Mouse (Mus musculus): ENCODE results near the gene Slfn9. TPM values are rescaled to one million over a fixed set of nuclear protein-coding genes. Genes with fewer than 3 reads are reported as not detected.
"Not testable (repeated sequence)": the region's sequence is repeated elsewhere in the genome, so short reads cannot be mapped to it uniquely, and the experiment has no call there.

Slfn9 gene
- polyA plus RNA-seq, 1 experiment from 2014 or later, result 4.5 TPM

DNA sequence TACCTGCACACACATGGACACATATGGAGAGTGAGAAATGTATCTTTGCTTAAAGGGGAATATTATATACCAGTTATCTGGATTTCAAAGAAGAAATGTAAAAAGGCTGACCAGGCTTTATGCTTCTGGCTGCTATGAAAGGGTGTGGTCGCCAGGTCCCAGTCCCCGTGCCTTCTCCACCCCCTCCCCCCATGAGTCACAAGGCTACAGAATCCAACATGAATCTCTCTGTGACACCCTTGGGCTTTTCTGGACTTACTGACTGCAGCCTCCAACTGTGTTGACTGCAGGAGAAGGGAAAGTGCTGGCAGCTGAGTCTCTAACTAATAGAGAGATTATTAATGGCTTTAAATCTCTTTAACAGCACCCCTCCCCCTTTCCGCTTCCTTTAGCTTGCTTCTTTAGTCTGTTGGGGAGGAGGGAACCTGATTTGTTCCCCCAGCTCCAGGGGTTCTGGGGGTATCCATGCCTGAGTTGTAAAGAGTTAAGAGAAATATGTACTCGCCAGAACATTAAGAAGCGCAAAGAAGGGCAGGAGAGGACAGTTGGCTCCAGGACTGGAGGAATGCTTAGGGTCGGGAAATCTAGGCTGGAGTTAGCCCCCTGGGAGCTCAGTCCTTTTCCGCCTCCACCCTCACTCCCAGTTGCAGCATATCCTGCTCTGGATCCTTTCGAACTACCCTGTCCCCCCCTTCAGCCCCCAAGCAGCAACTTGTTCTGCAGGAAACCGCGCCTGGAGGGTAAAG, 40.7 kb downstream of the Slfn9 start, which contains the start of gene Slfn5:
Slfn5 (plus strand) TSS at position 614 of the 746 bp plus-strand sequence.
- Histone ChIP-seq H3K4me1 (ENCODE audit: control insufficient read depth, low read depth, low read length) (no peaks in the 10 kb centered on the region; the same call in 1 of the 2 replicates), H3K4me2 (ENCODE audit: low read depth, low read length) (peak within 1 kb of the TSS; percentile 12), H3K27ac (ENCODE audit: low read length) (peak within 1 kb of the TSS; percentile 42; the same call in 1 of the 2 replicates), H3K9me3 (replicated peaks; ENCODE audit: control insufficient read depth, low read length) (no peaks in the 10 kb centered on the region), H3K4me3 (ENCODE audit: low read depth, low read length) (peak within 1 kb of the TSS; percentile 32), H3K27me3 (ENCODE audit: control insufficient read depth, insufficient read depth, low read depth, low read length) (peaks cover 30% of the 10 kb centered on the region), H3K36me3 (ENCODE audit: control insufficient read depth, insufficient read depth) (no peaks in the 10 kb centered on the region), H3K9ac (ENCODE audit: low read depth, low read length) (no peak within 1 kb of the TSS)
- WGBS (ENCODE audit: insufficient replicate concordance), result 16% methylated on average over 10 of the region's 10 CpGs
- ATAC-seq (ENCODE audit: low read depth), result no peak

DNA sequence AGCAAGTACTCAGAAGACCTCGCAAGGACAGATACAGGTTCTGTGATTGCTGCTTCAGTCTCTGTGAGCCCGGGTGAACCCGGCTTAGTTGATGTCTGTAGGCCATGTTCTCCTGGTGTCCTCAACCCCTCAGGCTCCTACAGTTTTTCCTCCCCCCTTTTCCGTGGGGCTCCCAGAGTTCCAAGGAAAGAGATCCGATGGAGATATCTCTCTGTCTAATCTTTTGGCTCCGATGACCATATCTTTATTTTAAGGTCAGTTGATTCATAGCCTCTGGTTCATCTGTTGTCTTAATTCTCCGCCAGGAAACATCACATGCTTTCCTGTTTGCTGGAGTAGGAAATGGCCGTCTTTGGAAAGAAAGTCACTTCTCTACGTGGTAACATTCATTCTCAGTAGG, 42.6 kb downstream of the Slfn9 start:
- Histone ChIP-seq H3K27ac (ENCODE audit: low read length) (no peak overlapping the region), H3K4me2 (ENCODE audit: low read depth, low read length) (no peak overlapping the region), H3K9ac (ENCODE audit: low read depth, low read length) (no peak overlapping the region), H3K4me3 (ENCODE audit: low read depth, low read length) (no peak overlapping the region), H3K9me3 (replicated peaks; ENCODE audit: control insufficient read depth, low read length) (no peaks in the 10 kb centered on the region), H3K27me3 (ENCODE audit: control insufficient read depth, insufficient read depth, low read depth, low read length) (peaks cover 30% of the 10 kb centered on the region), H3K36me3 (ENCODE audit: control insufficient read depth, insufficient read depth) (no peaks in the 10 kb centered on the region), H3K4me1 (ENCODE audit: control insufficient read depth, low read depth, low read length) (no peaks in the 10 kb centered on the region; the same call in 1 of the 2 replicates)
- no peak for ATAC-seq (ENCODE audit: low read depth)
- WGBS (ENCODE audit: insufficient replicate concordance), result 52% methylated on average over 9 of the region's 9 CpGs

DNA sequence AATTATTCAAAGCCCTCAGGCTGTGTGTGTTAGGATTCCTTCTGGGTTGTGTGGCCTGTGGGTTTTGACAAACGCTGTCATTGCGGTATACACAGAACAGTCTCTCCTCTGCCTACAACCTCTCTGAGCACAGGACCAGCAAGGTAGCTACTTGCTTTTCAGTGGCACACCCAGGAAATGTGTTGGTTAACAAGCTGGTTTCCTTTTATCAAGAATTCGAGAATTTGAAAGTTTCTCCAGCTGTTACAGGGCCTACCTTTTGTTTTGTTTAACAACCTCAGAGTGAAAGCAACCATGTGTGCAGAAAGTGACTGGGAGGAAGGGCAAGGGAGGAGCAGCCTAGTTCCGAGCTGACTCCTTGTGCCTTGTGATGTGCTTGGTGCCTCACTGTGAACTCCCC, 44.2 kb downstream of the Slfn9 start:
- Histone ChIP-seq H3K27me3 (ENCODE audit: control insufficient read depth, insufficient read depth, low read depth, low read length) (peaks cover 25% of the 10 kb centered on the region), H3K4me2 (ENCODE audit: low read depth, low read length) (no peak overlapping the region), H3K27ac (ENCODE audit: low read length) (no peak overlapping the region), H3K4me1 (ENCODE audit: control insufficient read depth, low read depth, low read length) (no peaks in the 10 kb centered on the region; the same call in 1 of the 2 replicates), H3K4me3 (ENCODE audit: low read depth, low read length) (no peak overlapping the region), H3K36me3 (ENCODE audit: control insufficient read depth, insufficient read depth) (no peaks in the 10 kb centered on the region), H3K9me3 (replicated peaks; ENCODE audit: control insufficient read depth, low read length) (no peaks in the 10 kb centered on the region), H3K9ac (ENCODE audit: low read depth, low read length) (no peak overlapping the region)
- WGBS (ENCODE audit: insufficient replicate concordance), result 55% methylated on average over 4 of the region's 4 CpGs
- no peak for ATAC-seq (ENCODE audit: low read depth)

DNA sequence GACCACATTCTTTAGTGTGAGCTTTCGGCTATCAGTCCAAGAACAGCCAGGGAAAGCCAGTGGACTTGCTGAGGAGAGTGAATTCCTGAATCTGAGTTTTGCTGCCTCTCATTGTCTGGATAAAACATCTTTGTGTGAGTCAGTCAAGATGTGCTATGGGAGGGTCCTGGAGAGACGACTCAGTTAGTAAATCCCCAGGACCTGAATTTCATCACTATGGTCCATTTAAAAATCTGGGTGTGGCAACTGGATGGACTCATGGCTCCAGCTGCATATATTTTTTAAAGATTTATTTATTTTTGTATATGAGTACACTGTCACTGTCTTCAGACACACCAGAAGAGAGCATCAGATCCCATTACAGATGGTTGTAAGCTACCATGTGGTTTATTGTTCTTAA, 46.0 kb downstream of the Slfn9 start:
- WGBS (ENCODE audit: insufficient replicate concordance), result 36% methylated on average over 2 of the region's 2 CpGs
- no peak for ATAC-seq (ENCODE audit: low read depth)
- H3K9me3 ChIP-seq (replicated peaks; ENCODE audit: control insufficient read depth, low read length), result no peaks in the 10 kb centered on the region
- no peak overlapping the region for H3K4me3 ChIP-seq (ENCODE audit: low read depth, low read length)
- no peak overlapping the region for H3K4me2 ChIP-seq (ENCODE audit: low read depth, low read length)
- H3K36me3 ChIP-seq (ENCODE audit: control insufficient read depth, insufficient read depth), result no peaks in the 10 kb centered on the region
- H3K4me1 ChIP-seq (ENCODE audit: control insufficient read depth, low read depth, low read length), result no peaks in the 10 kb centered on the region
- peaks cover 9% of the 10 kb centered on the region for H3K27me3 ChIP-seq (ENCODE audit: control insufficient read depth, insufficient read depth, low read depth, low read length)
- H3K27ac ChIP-seq (ENCODE audit: low read length), result no peak overlapping the region
- no peak overlapping the region for H3K9ac ChIP-seq (ENCODE audit: low read depth, low read length)

DNA sequence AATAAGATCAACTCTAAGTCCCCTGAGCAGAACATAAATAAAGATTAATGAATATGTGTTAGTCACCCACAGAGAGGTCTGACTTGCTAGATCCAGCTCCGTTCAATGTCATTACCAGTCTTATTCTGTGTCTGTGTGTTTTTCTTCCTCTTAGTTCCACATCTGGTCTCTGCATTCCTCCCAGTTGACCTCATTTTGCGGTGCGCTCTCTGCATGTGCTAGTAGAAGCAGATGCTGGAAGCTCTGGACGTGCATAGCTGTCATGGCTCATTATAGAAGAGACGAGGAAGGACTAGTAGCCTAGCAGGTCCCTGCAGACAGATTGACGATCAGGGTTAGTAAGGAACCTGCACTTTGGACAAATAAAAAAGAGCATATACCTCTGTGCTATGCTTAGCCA, 48.3 kb downstream of the Slfn9 start:
- no peak overlapping the region for H3K4me2 ChIP-seq (ENCODE audit: low read depth, low read length)
- peaks cover 2% of the 10 kb centered on the region; the same call in 1 of the 2 replicates for H3K27me3 ChIP-seq (ENCODE audit: control insufficient read depth, insufficient read depth, low read depth, low read length)
- no peak overlapping the region for H3K27ac ChIP-seq (ENCODE audit: low read length)
- ATAC-seq (ENCODE audit: low read depth), result no peak
- no peak overlapping the region for H3K4me3 ChIP-seq (ENCODE audit: low read depth, low read length)
- H3K9ac ChIP-seq (ENCODE audit: low read depth, low read length), result no peak overlapping the region
- H3K9me3 ChIP-seq (replicated peaks; ENCODE audit: control insufficient read depth, low read length), result no peaks in the 10 kb centered on the region
- WGBS (ENCODE audit: insufficient replicate concordance), result 53% methylated on average over 6 of the region's 6 CpGs
- no peaks in the 10 kb centered on the region for H3K36me3 ChIP-seq (ENCODE audit: control insufficient read depth, insufficient read depth)
- H3K4me1 ChIP-seq (ENCODE audit: control insufficient read depth, low read depth, low read length), result no peaks in the 10 kb centered on the region

DNA sequence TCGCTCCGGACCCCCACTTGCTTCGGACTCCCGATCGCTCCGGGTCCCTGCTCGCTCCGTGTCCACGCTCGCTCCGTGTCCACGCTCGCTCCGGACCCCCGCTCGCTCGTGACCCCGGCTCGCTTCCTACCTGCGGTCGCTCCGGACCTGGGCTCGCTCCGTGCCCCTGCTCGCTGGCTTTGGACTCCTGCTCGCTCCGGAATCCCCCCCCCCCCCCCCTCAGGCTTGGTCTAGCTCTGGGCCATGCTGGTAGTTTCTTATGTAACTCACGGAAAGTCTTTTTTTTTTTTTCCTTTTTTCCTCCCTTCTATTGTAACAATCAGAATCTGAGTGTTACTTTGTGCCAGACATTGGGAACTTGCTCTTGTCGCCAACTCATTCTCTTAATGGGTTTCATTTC, 58.4 kb downstream of the Slfn9 start:
- no peak for ATAC-seq (ENCODE audit: low read depth)
- WGBS (ENCODE audit: insufficient replicate concordance), result 3% methylated on average over 29 of the region's 29 CpGs
- Histone ChIP-seq H3K9ac (ENCODE audit: low read depth, low read length) (no peak overlapping the region), H3K36me3 (ENCODE audit: control insufficient read depth, insufficient read depth) (no peaks in the 10 kb centered on the region), H3K4me1 (ENCODE audit: control insufficient read depth, low read depth, low read length) (no peaks in the 10 kb centered on the region; the same call in 1 of the 2 replicates), H3K9me3 (replicated peaks; ENCODE audit: control insufficient read depth, low read length) (no peaks in the 10 kb centered on the region), H3K27ac (ENCODE audit: low read length) (no peak overlapping the region), H3K27me3 (ENCODE audit: control insufficient read depth, insufficient read depth, low read depth, low read length) (peaks cover 83% of the 10 kb centered on the region), H3K4me2 (ENCODE audit: low read depth, low read length) (peak overlapping the region; percentile 62), H3K4me3 (ENCODE audit: low read depth, low read length) (peak overlapping the region; percentile 47)

DNA sequence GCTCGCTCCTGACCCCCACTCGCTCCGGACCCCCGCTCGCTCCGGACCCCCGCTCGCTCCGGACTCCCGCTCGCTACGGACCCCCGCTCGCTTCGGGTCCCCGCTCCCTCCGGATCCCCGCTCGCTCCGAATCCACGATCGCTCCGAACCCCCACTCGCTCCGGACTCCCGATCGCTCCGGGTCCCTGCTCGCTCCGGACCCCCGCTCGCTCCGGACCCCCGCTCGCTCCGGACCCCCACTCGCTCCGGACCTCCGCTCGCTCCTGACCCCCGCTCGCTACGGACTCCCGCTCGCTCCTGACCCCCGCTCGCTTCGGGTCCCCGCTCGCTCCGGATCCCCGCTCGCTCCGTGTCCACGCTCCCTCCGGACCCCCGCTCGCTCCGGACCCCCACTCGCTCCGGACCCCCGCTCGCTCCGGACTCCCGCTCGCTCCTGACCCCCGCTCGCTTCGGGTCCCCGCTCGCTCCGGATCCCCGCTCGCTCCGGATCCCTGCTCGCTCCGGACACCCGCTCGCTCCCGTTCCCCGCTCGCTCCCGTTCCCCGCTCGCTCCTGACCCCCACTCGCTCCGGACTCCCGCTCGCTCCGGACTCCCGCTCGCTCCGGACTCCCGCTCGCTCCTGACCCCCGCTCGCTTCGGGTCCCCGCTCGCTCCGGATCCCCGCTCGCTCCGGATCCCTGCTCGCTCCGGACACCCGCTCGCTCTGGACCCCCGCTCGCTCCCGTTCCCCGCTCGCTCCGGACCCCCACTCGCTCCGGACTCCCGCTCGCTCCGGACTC, 59.8 kb downstream of the Slfn9 start:
- Histone ChIP-seq H3K9ac (ENCODE audit: low read depth, low read length) (peak overlapping the region; percentile 20; the same call in 1 of the 2 replicates), H3K4me3 (ENCODE audit: low read depth, low read length) (peak overlapping the region; percentile 47), H3K27me3 (ENCODE audit: control insufficient read depth, insufficient read depth, low read depth, low read length) (peaks cover 86% of the 10 kb centered on the region), H3K4me2 (ENCODE audit: low read depth, low read length) (peak overlapping the region; percentile 62)
- not testable (repeated sequence) for H3K4me1 ChIP-seq (ENCODE audit: control insufficient read depth, low read depth, low read length); H3K27ac ChIP-seq (ENCODE audit: low read length); H3K9me3 ChIP-seq (replicated peaks; ENCODE audit: control insufficient read depth, low read length); H3K36me3 ChIP-seq (ENCODE audit: control insufficient read depth, insufficient read depth); ATAC-seq (ENCODE audit: low read depth)
- under 1% methylated on average over 95 of the region's 119 CpGs for WGBS (ENCODE audit: insufficient replicate concordance)

DNA sequence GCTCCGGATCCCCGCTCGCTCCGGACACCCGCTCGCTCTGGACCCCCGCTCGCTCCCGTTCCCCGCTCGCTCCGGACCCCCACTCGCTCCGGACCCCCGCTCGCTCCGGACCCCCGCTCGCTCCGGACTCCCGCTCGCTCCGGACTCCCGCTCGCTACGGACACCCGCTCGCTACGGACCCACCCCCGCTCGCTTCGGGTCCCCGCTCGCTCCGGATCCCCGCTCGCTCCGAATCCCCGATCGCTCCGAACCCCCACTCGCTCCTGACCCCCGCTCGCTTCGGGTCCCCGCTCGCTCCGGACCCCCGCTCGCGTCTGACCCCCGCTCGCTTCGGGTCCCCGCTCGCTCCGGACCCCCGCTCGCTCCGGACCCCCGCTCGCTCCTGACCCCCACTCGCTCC, 60.5 kb downstream of the Slfn9 start:
- ATAC-seq (ENCODE audit: low read depth); H3K4me1 ChIP-seq (ENCODE audit: control insufficient read depth, low read depth, low read length): not testable (repeated sequence)

More for the DNA sequence above, 60.5 kb downstream of the Slfn9 start:
- not testable (repeated sequence) for H3K9me3 ChIP-seq (replicated peaks; ENCODE audit: control insufficient read depth, low read length); H3K9ac ChIP-seq (ENCODE audit: low read depth, low read length); H3K27ac ChIP-seq (ENCODE audit: low read length); H3K36me3 ChIP-seq (ENCODE audit: control insufficient read depth, insufficient read depth)
- Histone ChIP-seq H3K4me2 (ENCODE audit: low read depth, low read length) (peak overlapping the region; percentile 62), H3K4me3 (ENCODE audit: low read depth, low read length) (peak overlapping the region; percentile 42), H3K27me3 (ENCODE audit: control insufficient read depth, insufficient read depth, low read depth, low read length) (peaks cover 84% of the 10 kb centered on the region)
- 4% methylated on average over 41 of the region's 63 CpGs for WGBS (ENCODE audit: insufficient replicate concordance)
